Mouse (Mus musculus) E14TG2a.4 (cell line): Measurements from ENCODE around the gene Hdac4.

Experiments used
- H3K27me3 ChIP-seq: 2 replicates; pipeline ENCODE4 v1.6.1; 2014; ENCODE audit warnings: low read length, control low read depth; ENCODE audit not compliant: insufficient read depth
- H3K36me3 ChIP-seq: 2 replicates; pipeline ENCODE4 v1.6.1; 2014; ENCODE audit warnings: low read length, control low read depth; ENCODE audit not compliant: insufficient read depth
- H3K4me1 ChIP-seq: replicated peaks from 2 replicates; pipeline ENCODE4 v1.6.1; 2014; ENCODE audit warnings: low read depth, low read length, control low read depth
- H3K4me3 ChIP-seq: replicated peaks from 2 replicates; pipeline ENCODE4 v1.5.1; 2014; ENCODE audit warnings: mild to moderate bottlenecking, low read length
- H3K9me3 ChIP-seq: 2 replicates; pipeline ENCODE4 v1.6.1; 2014; ENCODE audit warnings: low read length, control low read depth
- CTCF ChIP-seq: conservative IDR thresholded peaks from 2 replicates; pipeline ENCODE4 v1.5.1; 2014; ENCODE audit warnings: low read length
- NANOG ChIP-seq: IDR thresholded peaks from 2 replicates; pipeline ENCODE4 v1.6.1; 2014; ENCODE audit warnings: borderline replicate concordance, low read length, mixed read lengths
- POU5F1 ChIP-seq: IDR thresholded peaks from 2 replicates; pipeline ENCODE4 v1.6.1; 2014; ENCODE audit warnings: low read length, borderline replicate concordance

Hdac4 gene

GRCm38 (mm10) chr1:92086277-92086813 is 109.2 kb downstream of the Hdac4 start:
- H3K27me3 ChIP-seq = no peaks in the 10 kb centered on the region
- H3K4me3 ChIP-seq = no peak overlapping the region
- peaks cover 43% of the 10 kb centered on the region for H3K4me1 ChIP-seq
- no peaks in the 10 kb centered on the region for H3K9me3 ChIP-seq
- no peak for TF ChIP-seq CTCF
- no peak for TF ChIP-seq NANOG
- no peak for TF ChIP-seq POU5F1
- peaks cover 38% of the 10 kb centered on the region for H3K36me3 ChIP-seq

- no peaks in the 10 kb centered on the region for H3K27me3 ChIP-seq
- no peaks in the 10 kb centered on the region for H3K9me3 ChIP-seq
- H3K4me3 ChIP-seq = no peak overlapping the region
- peaks cover 43% of the 10 kb centered on the region for H3K4me1 ChIP-seq
- H3K36me3 ChIP-seq = peaks cover 26% of the 10 kb centered on the region
- TF ChIP-seq POU5F1 (no peak), NANOG (no peak), CTCF (no peak)
Observed at GRCm38 (mm10) chr1:92084738-92085137, 110.8 kb downstream of the Hdac4 start.

GRCm38 (mm10) chr1:92084004-92084403 is 111.5 kb downstream of the Hdac4 start:
- no peak for TF ChIP-seq POU5F1
- no peak for TF ChIP-seq NANOG
- TF ChIP-seq CTCF = no peak
- Histone ChIP-seq H3K4me1 (peaks cover 43% of the 10 kb centered on the region), H3K9me3 (no peaks in the 10 kb centered on the region), H3K36me3 (peaks cover 19% of the 10 kb centered on the region), H3K27me3 (no peaks in the 10 kb centered on the region), H3K4me3 (no peak overlapping the region)

- no peaks in the 10 kb centered on the region for H3K27me3 ChIP-seq
- H3K9me3 ChIP-seq = no peaks in the 10 kb centered on the region
- no peak for TF ChIP-seq NANOG
- no peak for TF ChIP-seq POU5F1
- TF ChIP-seq CTCF = no peak
- peaks cover 43% of the 10 kb centered on the region for H3K4me1 ChIP-seq
- H3K36me3 ChIP-seq = peaks cover 18% of the 10 kb centered on the region
- H3K4me3 ChIP-seq = no peak overlapping the region
Observed at GRCm38 (mm10) chr1:92082837-92083541, 112.5 kb downstream of the Hdac4 start.

GRCm38 (mm10) chr1:92082156-92082836 is 113.2 kb downstream of the Hdac4 start:
- no peak for TF ChIP-seq POU5F1
- TF ChIP-seq NANOG = no peak
- no peak for TF ChIP-seq CTCF
- Histone ChIP-seq H3K9me3 (no peaks in the 10 kb centered on the region), H3K36me3 (peaks cover 16% of the 10 kb centered on the region), H3K4me3 (no peak overlapping the region), H3K27me3 (no peaks in the 10 kb centered on the region), H3K4me1 (peaks cover 40% of the 10 kb centered on the region)

GRCm38 (mm10) chr1:92079982-92080537 is 115.4 kb downstream of the Hdac4 start:
- Histone ChIP-seq H3K4me3 (no peak overlapping the region), H3K9me3 (no peaks in the 10 kb centered on the region), H3K27me3 (no peaks in the 10 kb centered on the region), H3K4me1 (peaks cover 21% of the 10 kb centered on the region), H3K36me3 (peaks cover 19% of the 10 kb centered on the region)
- no peak for TF ChIP-seq POU5F1
- no peak for TF ChIP-seq CTCF
- no peak for TF ChIP-seq NANOG

- no peaks in the 10 kb centered on the region for H3K9me3 ChIP-seq
- no peak overlapping the region for H3K4me3 ChIP-seq
- H3K4me1 ChIP-seq = peaks cover 15% of the 10 kb centered on the region; the same call in 1 of the 2 replicates
- 0 out of 2 replicates have a peak, but pooled peaks cover 14% of the 10 kb centered on the region for H3K36me3 ChIP-seq
- TF ChIP-seq CTCF (no peak), NANOG (no peak), POU5F1 (no peak)
- H3K27me3 ChIP-seq = no peaks in the 10 kb centered on the region
Observed at GRCm38 (mm10) chr1:92075312-92075711, 120.2 kb downstream of the Hdac4 start.

- no peak for TF ChIP-seq POU5F1
- no peak for TF ChIP-seq NANOG
- TF ChIP-seq CTCF = no peak
Observed at GRCm38 (mm10) chr1:92074655-92075054, 120.8 kb downstream of the Hdac4 start.

GRCm38 (mm10) chr1:92069932-92070677 is 125.4 kb downstream of the Hdac4 start:
- H3K4me3 ChIP-seq = no peak overlapping the region
- H3K27me3 ChIP-seq = no peaks in the 10 kb centered on the region
- no peaks in the 10 kb centered on the region for H3K9me3 ChIP-seq
- TF ChIP-seq POU5F1 = no peak
- TF ChIP-seq NANOG = no peak
- TF ChIP-seq CTCF = no peak
- peaks cover 10% of the 10 kb centered on the region; the same call in 1 of the 2 replicates for H3K36me3 ChIP-seq
- H3K4me1 ChIP-seq = peaks cover 21% of the 10 kb centered on the region

More at GRCm38 (mm10) chr1:92074655-92075054, 120.8 kb downstream of the Hdac4 start:
- Histone ChIP-seq H3K4me3 (no peak overlapping the region), H3K4me1 (peaks cover 20% of the 10 kb centered on the region; the same call in 1 of the 2 replicates), H3K36me3 (0 out of 2 replicates have a peak, but pooled peaks cover 14% of the 10 kb centered on the region), H3K9me3 (no peaks in the 10 kb centered on the region), H3K27me3 (no peaks in the 10 kb centered on the region)
